Mouse (Mus musculus) kidney, adult 18-20 months (tissue): ENCODE measurements around the gene Znhit1.
"Not testable (repeated sequence)": the region's sequence is repeated elsewhere in the genome, so short reads cannot be mapped to it uniquely, and the experiment has no call there.

ENCODE experiments used
- DNase-seq: peaks from one replicate; pipeline ENCODE4 v3.0.0; 2021

Gene Znhit1

GRCm38 (mm10) chr5:136950521-136950920 lies 37.3 kb downstream of the Znhit1 start:
- DNase-seq, result no peak

- DNase-seq, result not testable (repeated sequence)
Observed at GRCm38 (mm10) chr5:136949551-136950336, 38.1 kb downstream of the Znhit1 start.

GRCm38 (mm10) chr5:136947874-136948273 lies 39.9 kb downstream of the Znhit1 start:
- DNase-seq, result no peak

GRCm38 (mm10) chr5:136945084-136945483 lies 42.7 kb downstream of the Znhit1 start:
- DNase-seq, result no peak

GRCm38 (mm10) chr5:136943382-136943781 lies 44.4 kb downstream of the Znhit1 start:
- DNase-seq, result no peak

GRCm38 (mm10) chr5:136942781-136943180 lies 45.0 kb downstream of the Znhit1 start:
- DNase-seq, result no peak

- DNase-seq, result no peak
Observed at GRCm38 (mm10) chr5:136940845-136941560, 46.8 kb downstream of the Znhit1 start.

GRCm38 (mm10) chr5:136940029-136940428 lies 47.8 kb downstream of the Znhit1 start:
- DNase-seq, result not testable (repeated sequence)

- DNase-seq, result peak; percentile 28
Observed at GRCm38 (mm10) chr5:136939284-136939683, 48.5 kb downstream of the Znhit1 start.

GRCm38 (mm10) chr5:136937621-136938020 lies 50.2 kb downstream of the Znhit1 start:
- DNase-seq, result peak; percentile 54

- no peak for DNase-seq
Observed at GRCm38 (mm10) chr5:136936750-136937149, 51.1 kb downstream of the Znhit1 start.

- peak; percentile 31 for DNase-seq
Observed at GRCm38 (mm10) chr5:136935905-136936695, 51.7 kb downstream of the Znhit1 start.

- DNase-seq, result no peak
Observed at GRCm38 (mm10) chr5:136933930-136934329, 53.9 kb downstream of the Znhit1 start.

GRCm38 (mm10) chr5:136932956-136933355 lies 54.9 kb downstream of the Znhit1 start:
- no peak for DNase-seq
